Mouse (Mus musculus) midbrain, embryonic 14.5 days (tissue): Measurements from ENCODE around the gene Mtmr12. TPM values are rescaled to one million over a fixed set of nuclear protein-coding genes. Genes with fewer than 3 reads are reported as not detected.

Experiments used
- ATAC-seq: fragments of 200-750 bp; cut with Nextera tagmentation; 2 replicates; pipeline ENCODE4 v1.8.0; 2017; ENCODE audit warnings: moderate number of reproducible peaks, moderate library complexity; ENCODE audit not compliant: low FRiP score, low TSS enrichment
- DNase-seq: peaks from one replicate; pipeline ENCODE4 v3.0.0-alpha.2; 2015
- H3K27ac ChIP-seq: fragments of 300-500 bp; sonication (generic); replicated peaks from 2 replicates; pipeline ENCODE4 v1.5.1; 2014; ENCODE audit warnings: mild to moderate bottlenecking, low read depth, low read length, moderate library complexity
- H3K27me3 ChIP-seq: fragments of 300-500 bp; sonication (generic); 2 replicates; pipeline ENCODE4 v1.6.1; 2014; ENCODE audit warnings: low read length, control low read depth, mixed read lengths; ENCODE audit not compliant: control insufficient read depth, insufficient read depth
- H3K36me3 ChIP-seq: fragments of 300-500 bp; sonication (generic); 2 replicates; pipeline ENCODE4 v1.6.1; 2014; ENCODE audit warnings: low read length, control low read depth; ENCODE audit not compliant: control insufficient read depth, insufficient read depth
- H3K4me1 ChIP-seq: fragments of 300-500 bp; sonication (generic); 2 replicates; pipeline ENCODE4 v1.6.1; 2014; ENCODE audit warnings: mild to moderate bottlenecking, antibody characterized with exemption, low read length, control low read depth; ENCODE audit not compliant: control insufficient read depth, insufficient read depth
- H3K4me2 ChIP-seq: fragments of 300-500 bp; sonication (generic); 2 replicates; pipeline ENCODE4 v1.6.1; 2014; ENCODE audit warnings: mild to moderate bottlenecking, low read length, moderate library complexity
- H3K4me3 ChIP-seq: fragments of 300-500 bp; sonication (generic); replicated peaks from 2 replicates; pipeline ENCODE4 v1.5.1; 2014; ENCODE audit warnings: low read depth, low read length
- H3K9ac ChIP-seq: fragments of 300-500 bp; sonication (generic); replicated peaks from 2 replicates; pipeline ENCODE4 v1.6.1; 2014; ENCODE audit warnings: mild to moderate bottlenecking, low read length, moderate library complexity
- H3K9me3 ChIP-seq: fragments of 300-500 bp; sonication (generic); 2 replicates; pipeline ENCODE4 v1.6.1; 2016; ENCODE audit warnings: low read length, control low read depth, mixed read lengths; ENCODE audit not compliant: control insufficient read depth
- WGBS: fragments of 180-500 bp; shearing (Covaris S2); extraction: QIAGEN DNeasy Blood & Tissue Kit; methylation state at CpG from one replicate; pipeline ENCODE4 v1.1.7; 2014; 5-methylcytosine and 5-hydroxymethylcytosine counted together
- polyA plus RNA-seq: library from polyadenylated mRNA; unstranded; fragments of >200 nt; fragmentation: Nextera tagmentation; extraction: Ambion mirVana; gene quantifications from 2 replicates; pipeline ENCODE4 v1.2.1, GENCODE M21; 2014

The Mtmr12 gene
- polyA plus RNA-seq, 1 experiment from 2014 or later: 9.0 TPM

DNA sequence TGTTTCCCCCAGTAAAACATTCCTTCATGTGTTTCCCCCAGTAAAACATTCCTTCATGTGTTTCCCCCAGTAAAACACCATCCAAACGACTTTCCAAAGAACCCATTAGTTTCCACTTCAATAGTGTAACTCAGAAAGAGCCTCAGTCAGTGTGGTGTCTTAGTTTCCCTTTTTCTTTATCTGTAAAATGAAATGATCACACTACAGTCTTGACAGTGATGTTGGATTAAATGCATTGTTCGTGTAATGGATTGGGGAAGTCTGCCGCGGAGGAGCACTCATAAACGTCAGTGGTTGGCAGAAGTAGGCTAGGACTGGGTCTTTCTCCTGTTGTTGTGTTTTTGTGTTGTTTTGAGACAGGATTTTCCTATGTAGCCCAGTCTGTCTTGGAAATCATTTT, 45.5 kb downstream of the Mtmr12 start:
- no peak overlapping the region for H3K9ac ChIP-seq
- H3K27me3 ChIP-seq: no peaks in the 10 kb centered on the region
- H3K4me2 ChIP-seq: no peak overlapping the region
- H3K27ac ChIP-seq: no peak overlapping the region
- peaks cover 30% of the 10 kb centered on the region for H3K36me3 ChIP-seq
- H3K4me3 ChIP-seq: no peak overlapping the region
- 78% methylated on average over 5 of the region's 5 CpGs for WGBS
- 0 out of 2 replicates have a peak, but pooled peaks cover 6% of the 10 kb centered on the region for H3K4me1 ChIP-seq
- ATAC-seq (no peak), DNase-seq (no peak)
- H3K9me3 ChIP-seq: no peaks in the 10 kb centered on the region

DNA sequence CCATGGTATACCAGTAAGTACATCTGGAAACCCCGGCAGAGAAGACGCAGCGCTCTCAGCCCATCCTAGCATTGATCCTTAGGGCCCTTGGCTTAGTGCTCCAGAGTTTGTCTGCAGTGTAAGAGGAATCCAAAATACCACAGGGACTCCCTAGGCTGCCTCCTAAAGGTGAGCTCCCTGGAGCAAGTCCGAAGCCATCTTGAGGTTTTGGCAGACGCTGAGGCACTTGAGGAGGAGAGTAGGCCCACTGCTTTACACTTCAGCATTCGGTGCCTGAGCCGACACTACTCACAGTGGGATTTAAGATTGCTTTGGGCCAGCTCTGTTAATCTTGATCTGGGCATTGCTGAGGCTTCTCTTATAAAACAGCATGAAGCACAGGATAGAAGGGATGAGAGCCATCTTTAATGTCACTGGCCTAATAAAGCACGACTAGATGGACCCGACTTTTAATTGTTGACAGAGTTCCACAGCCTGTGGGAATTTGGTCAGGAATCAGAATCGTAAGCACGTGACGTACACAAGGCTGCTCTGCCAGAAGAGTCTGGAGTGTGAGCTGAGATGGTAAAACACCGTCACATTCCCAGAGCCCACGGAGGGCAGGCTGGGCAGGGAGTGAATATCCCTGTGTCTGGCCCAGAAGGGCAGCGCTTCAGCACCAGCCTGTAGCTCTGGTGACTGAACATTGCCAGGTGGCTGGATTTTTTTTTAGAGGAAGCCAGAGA, 46.8 kb downstream of the Mtmr12 start:
- H3K27me3 ChIP-seq: no peaks in the 10 kb centered on the region
- no peak for DNase-seq

DNA sequence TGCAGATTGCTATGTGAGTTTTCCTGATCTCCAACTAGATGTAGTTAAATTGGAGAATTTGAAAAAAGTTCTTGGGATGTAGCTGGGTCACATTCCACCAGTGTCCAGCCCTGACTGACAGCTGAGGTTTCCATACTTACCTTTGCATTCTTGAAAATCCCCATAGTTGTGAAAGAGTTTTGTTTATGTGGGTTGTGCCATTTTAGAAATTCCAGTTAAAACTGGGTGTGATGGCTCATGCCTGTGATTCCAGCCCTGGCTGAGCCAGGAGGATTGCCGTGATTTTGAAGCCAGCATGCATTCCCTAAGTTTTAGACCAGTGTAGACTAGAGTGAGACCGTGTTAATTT, 47.3 kb downstream of the Mtmr12 start:
- Histone ChIP-seq H3K27me3 (no peaks in the 10 kb centered on the region), H3K4me3 (no peak overlapping the region), H3K36me3 (peaks cover 30% of the 10 kb centered on the region), H3K9me3 (no peaks in the 10 kb centered on the region), H3K9ac (no peak overlapping the region), H3K27ac (no peak overlapping the region), H3K4me1 (no peaks in the 10 kb centered on the region), H3K4me2 (no peak overlapping the region)
- 94% methylated on average over 2 of the region's 2 CpGs for WGBS
- ATAC-seq: no peak
- no peak for DNase-seq

More for the DNA sequence above, 46.8 kb downstream of the Mtmr12 start:
- 0 out of 2 replicates have a peak, but pooled peaks cover 5% of the 10 kb centered on the region for H3K4me1 ChIP-seq
- ATAC-seq: no peak
- H3K9ac ChIP-seq: no peak overlapping the region
- H3K4me3 ChIP-seq: no peak overlapping the region
- no peaks in the 10 kb centered on the region for H3K9me3 ChIP-seq
- H3K36me3 ChIP-seq: peaks cover 28% of the 10 kb centered on the region
- H3K4me2 ChIP-seq: no peak overlapping the region
- no peak overlapping the region for H3K27ac ChIP-seq
- WGBS: 93% methylated on average over 15 of the region's 15 CpGs

DNA sequence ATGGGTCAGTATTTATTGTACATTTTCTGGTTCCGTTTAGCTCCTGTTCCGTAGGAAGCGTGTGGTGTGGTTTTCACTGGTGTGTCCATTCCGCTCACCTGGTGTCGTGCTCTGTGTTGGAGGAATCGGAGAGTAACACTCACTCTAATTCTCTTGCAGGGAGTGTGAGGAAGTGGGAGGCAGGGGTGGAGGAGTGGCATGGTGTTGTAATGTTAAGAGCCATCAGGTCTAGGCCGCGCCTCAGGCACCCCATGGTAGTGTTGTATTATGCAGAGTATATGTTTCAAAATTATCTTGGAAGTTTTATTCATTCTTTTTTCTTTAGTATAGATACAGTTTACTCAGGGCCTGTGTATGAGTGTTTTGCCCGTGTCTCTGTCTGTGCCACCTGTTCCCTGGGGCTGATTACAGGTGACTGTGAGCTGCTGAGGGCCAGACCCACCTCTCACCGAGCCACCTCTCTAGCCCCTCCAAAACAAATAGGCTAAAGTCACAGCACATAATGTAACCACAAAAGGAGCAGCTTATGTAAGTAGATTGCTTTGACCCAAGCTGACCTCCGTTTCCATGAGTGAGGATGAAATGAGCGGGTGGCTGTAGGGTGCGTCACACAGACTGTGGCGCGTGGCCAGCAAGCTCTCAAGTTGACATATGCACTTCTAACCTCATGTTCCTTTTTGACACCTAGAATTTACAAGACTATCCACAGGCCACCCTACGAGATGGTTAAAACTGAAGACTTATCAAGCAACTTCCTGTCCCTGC, 53.1 kb downstream of the Mtmr12 start:
- H3K36me3 ChIP-seq: peaks cover 55% of the 10 kb centered on the region
- WGBS: 94% methylated on average over 16 of the region's 16 CpGs
- H3K27me3 ChIP-seq: no peaks in the 10 kb centered on the region
- no peak overlapping the region for H3K27ac ChIP-seq
- H3K9ac ChIP-seq: no peak overlapping the region
- no peaks in the 10 kb centered on the region for H3K9me3 ChIP-seq
- H3K4me3 ChIP-seq: no peak overlapping the region
- DNase-seq (no peak), ATAC-seq (no peak)
- no peak overlapping the region for H3K4me2 ChIP-seq
- H3K4me1 ChIP-seq: no peaks in the 10 kb centered on the region

DNA sequence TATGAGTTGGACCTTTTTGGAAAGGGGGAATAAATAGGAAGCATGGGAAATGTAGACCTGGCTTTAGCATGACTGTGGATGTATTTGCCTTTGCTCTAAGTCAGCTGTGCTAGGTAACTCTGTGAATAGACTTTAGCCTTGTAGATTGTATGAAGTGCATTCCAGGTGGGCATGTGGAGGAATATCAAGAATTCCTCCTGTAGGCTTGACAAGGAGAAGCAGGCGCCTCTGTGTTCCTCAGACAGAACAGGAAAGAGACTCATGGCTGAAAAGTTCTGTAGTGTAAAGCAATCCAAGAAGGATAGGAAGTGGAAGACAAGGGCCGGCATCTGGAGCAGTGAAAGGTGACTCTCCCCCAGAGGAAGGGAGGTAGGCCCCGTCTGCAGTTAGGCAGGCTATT, 58.2 kb downstream of the Mtmr12 start:
- peaks cover 79% of the 10 kb centered on the region for H3K36me3 ChIP-seq
- DNase-seq (no peak), ATAC-seq (no peak)
- WGBS: 92% methylated on average over 3 of the region's 3 CpGs
- no peaks in the 10 kb centered on the region for H3K4me1 ChIP-seq
- no peak overlapping the region for H3K4me3 ChIP-seq
- H3K27ac ChIP-seq: no peak overlapping the region
- no peaks in the 10 kb centered on the region for H3K9me3 ChIP-seq
- no peak overlapping the region for H3K9ac ChIP-seq
- H3K4me2 ChIP-seq: no peak overlapping the region
- H3K27me3 ChIP-seq: no peaks in the 10 kb centered on the region

DNA sequence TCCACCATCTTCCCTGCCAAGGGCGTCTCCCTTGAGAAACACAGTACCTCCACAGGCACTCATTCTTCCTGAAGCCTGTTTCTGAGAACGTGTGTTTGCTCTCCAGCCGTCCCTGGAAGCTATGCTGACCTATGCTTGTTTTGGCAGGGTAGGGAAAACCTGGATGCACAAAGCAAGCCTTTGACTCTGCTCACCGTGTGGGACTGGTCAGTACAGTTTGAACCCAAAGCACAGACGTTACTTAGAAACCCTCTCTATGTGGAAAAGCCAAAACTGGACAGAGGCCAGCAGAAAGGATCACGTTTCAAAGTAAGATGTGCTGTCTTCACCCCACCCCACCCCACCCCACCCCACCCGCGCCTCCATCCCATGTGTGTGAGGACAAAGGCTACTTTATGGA, 61.6 kb downstream of the Mtmr12 start:
- DNase-seq: no peak
- H3K27ac ChIP-seq: no peak overlapping the region
- no peak overlapping the region for H3K4me2 ChIP-seq
- no peaks in the 10 kb centered on the region for H3K4me1 ChIP-seq
- H3K9me3 ChIP-seq: no peaks in the 10 kb centered on the region
- H3K36me3 ChIP-seq: peaks cover 91% of the 10 kb centered on the region
- WGBS: 91% methylated on average over 8 of the region's 8 CpGs
- H3K27me3 ChIP-seq: no peaks in the 10 kb centered on the region
- H3K4me3 ChIP-seq: no peak overlapping the region
- no peak for ATAC-seq
- H3K9ac ChIP-seq: no peak overlapping the region

DNA sequence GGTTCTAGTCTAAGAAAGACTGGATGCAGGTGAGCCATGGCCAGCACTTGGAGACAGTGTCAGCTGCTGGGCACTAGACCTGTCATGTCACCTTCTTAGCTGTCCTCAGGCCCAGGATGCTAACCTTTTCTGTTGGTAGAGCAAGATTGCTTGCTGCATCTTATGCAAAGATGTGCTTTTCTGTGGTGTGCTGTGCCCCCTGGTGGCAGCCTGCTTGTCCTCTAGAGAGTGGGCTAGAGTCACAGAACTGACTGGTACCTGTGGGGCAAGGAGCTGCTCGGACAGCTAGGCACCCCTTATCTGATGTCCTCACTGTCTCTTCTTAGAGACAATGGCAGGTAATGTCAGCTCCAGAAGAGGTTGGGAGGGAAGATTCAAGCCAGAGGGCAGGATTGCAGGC, 63.2 kb downstream of the Mtmr12 start:
- no peak overlapping the region for H3K9ac ChIP-seq
- peaks cover 79% of the 10 kb centered on the region for H3K36me3 ChIP-seq
- H3K4me2 ChIP-seq: no peak overlapping the region
- no peak overlapping the region for H3K27ac ChIP-seq
- no peaks in the 10 kb centered on the region for H3K4me1 ChIP-seq
- ATAC-seq: peak; percentile 58; the same call in 1 of the 2 replicates
- no peaks in the 10 kb centered on the region for H3K9me3 ChIP-seq
- WGBS: 71% methylated on average over 1 of the region's 1 CpGs
- H3K27me3 ChIP-seq: no peaks in the 10 kb centered on the region
- no peak overlapping the region for H3K4me3 ChIP-seq
- peak; percentile 85 for DNase-seq

DNA sequence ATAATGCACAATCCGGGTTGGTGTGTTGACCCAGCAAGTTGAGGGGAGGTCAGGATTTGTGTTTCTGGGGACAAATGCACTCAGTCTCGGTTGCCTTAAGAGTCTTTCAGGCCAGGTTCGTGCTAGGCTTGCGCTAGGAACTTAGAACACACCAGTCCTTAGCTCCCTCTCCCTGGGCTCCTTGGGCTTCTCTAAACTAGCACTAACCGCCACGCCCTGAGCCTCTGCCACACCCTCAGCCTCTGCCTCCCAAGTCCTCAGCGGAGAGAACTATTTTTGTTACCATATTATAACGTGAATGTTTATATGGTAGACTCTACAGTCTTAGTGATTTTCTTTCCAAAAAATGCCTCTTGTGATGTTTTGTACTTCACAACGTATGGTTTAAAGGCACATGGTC, 66.5 kb downstream of the Mtmr12 start:
- H3K36me3 ChIP-seq: peaks cover 48% of the 10 kb centered on the region
- 95% methylated on average over 9 of the region's 9 CpGs for WGBS

More for the DNA sequence above, 66.5 kb downstream of the Mtmr12 start:
- no peak overlapping the region for H3K4me2 ChIP-seq
- no peaks in the 10 kb centered on the region for H3K27me3 ChIP-seq
- H3K9me3 ChIP-seq: no peaks in the 10 kb centered on the region
- H3K4me3 ChIP-seq: no peak overlapping the region
- no peak overlapping the region for H3K27ac ChIP-seq
- no peak for DNase-seq
- H3K4me1 ChIP-seq: no peaks in the 10 kb centered on the region
- ATAC-seq: no peak
- no peak overlapping the region for H3K9ac ChIP-seq
